Mouse (Mus musculus) MEL (cell line): ENCODE measurements around the gene Mdp1. TPM values are rescaled to one million over a fixed set of nuclear protein-coding genes. Genes with fewer than 3 reads are reported as not detected.

Experiments used
- DNase-seq: peaks from one replicate; pipeline ENCODE4 v3.0.0; 2011; ENCODE audit warnings: low read depth, low spot score
- H3K27ac ChIP-seq: 2 replicates; pipeline ENCODE4 v1.5.1; 2012; ENCODE audit warnings: low read depth, mild to moderate bottlenecking, control low read depth, low read length, moderate library complexity; ENCODE audit not compliant: control insufficient read depth
- H3K27me3 ChIP-seq, 2 experiments: fragments of 150-350 bp in 1 of 2; sonication (generic) in 1 of 2; 2 replicates each; pipeline ENCODE4 v1.6.1; 2012; ENCODE audit warnings: low read length in 2 of 2, mild to moderate bottlenecking in 2 of 2, improper control_type of control experiment in 1 of 2, moderate library complexity in 1 of 2; ENCODE audit not compliant: insufficient read depth in 2 of 2, control insufficient read depth in 1 of 2
- H3K36me3 ChIP-seq, 2 experiments: 2 replicates each; pipeline ENCODE4 v1.6.1; 2012 to 2014; ENCODE audit warnings: low read length in 2 of 2, improper control_type of control experiment in 1 of 2, inconsistent platforms in 1 of 2, mild to moderate bottlenecking in 1 of 2; ENCODE audit not compliant: insufficient read depth in 2 of 2, control insufficient read depth in 1 of 2
- H3K4me1 ChIP-seq, 2 experiments: fragments of 150-350 bp in 1 of 2; sonication (generic) in 1 of 2; 2 replicates each; pipeline ENCODE4 v1.6.1; 2012; ENCODE audit warnings: low read length in 2 of 2, improper control_type of control experiment in 1 of 2, mild to moderate bottlenecking in 1 of 2; ENCODE audit not compliant: insufficient read depth in 2 of 2, control insufficient read depth in 1 of 2
- H3K4me3 ChIP-seq, 2 experiments: fragments of 150-350 bp in 1 of 2; sonication (generic) in 1 of 2; 2 replicates each; pipeline ENCODE4 v1.5.1; 2012; ENCODE audit warnings: low read depth in 2 of 2, low read length in 2 of 2, mild to moderate bottlenecking in 2 of 2, moderate library complexity in 2 of 2, control low read depth in 1 of 2, improper control_type of control experiment in 1 of 2; ENCODE audit not compliant: control insufficient read depth in 1 of 2, insufficient read depth in 1 of 2
- H3K79me2 ChIP-seq: 2 replicates; pipeline ENCODE4 v1.6.1; 2012; ENCODE audit warnings: mild to moderate bottlenecking, low read length, moderate library complexity; ENCODE audit not compliant: control insufficient read depth, poor library complexity, insufficient read depth
- H3K9ac ChIP-seq: 2 replicates; pipeline ENCODE4 v1.6.1; 2012; ENCODE audit warnings: low read depth, mild to moderate bottlenecking, control low read depth, low read length, moderate library complexity; ENCODE audit not compliant: control insufficient read depth, poor library complexity, severe bottlenecking
- H3K9me3 ChIP-seq: fragments of 150-350 bp; sonication (generic); replicated peaks from 2 replicates; pipeline ENCODE4 v1.6.1; 2012; ENCODE audit warnings: mild to moderate bottlenecking, low read length, improper control_type of control experiment, moderate library complexity; ENCODE audit not compliant: insufficient read depth
- CHD2 ChIP-seq: IDR thresholded peaks from 2 replicates; pipeline ENCODE4 v1.6.1; 2011; ENCODE audit warnings: low read length, improper control_type of control experiment
- CTCF ChIP-seq, 3 experiments: IDR thresholded peaks in 2 of 3; conservative IDR thresholded peaks in 1 of 3; 2 replicates each; pipeline ENCODE4 v1.5.1; 2011 to 2012; ENCODE audit warnings: low read length in 3 of 3, low read depth in 2 of 3, mild to moderate bottlenecking in 2 of 3, improper control_type of control experiment in 1 of 3, inconsistent platforms in 1 of 3, mixed read lengths in 1 of 3, moderate library complexity in 1 of 3; ENCODE audit not compliant: control insufficient read depth in 1 of 3, insufficient read depth in 1 of 3, poor library complexity in 1 of 3, severe bottlenecking in 1 of 3
- E2F4 ChIP-seq: IDR thresholded peaks from 2 replicates; pipeline ENCODE4 v1.6.1; 2011; ENCODE audit warnings: low read depth, low read length, improper control_type of control experiment, borderline replicate concordance
- EP300 ChIP-seq, 2 experiments: IDR thresholded peaks; 2 replicates each; pipeline ENCODE4 v1.6.1; 2011; ENCODE audit warnings: improper control_type of control experiment in 2 of 2, low read length in 2 of 2, low read depth in 1 of 2, mild to moderate bottlenecking in 1 of 2
- ETS1 ChIP-seq: IDR thresholded peaks from 2 replicates; pipeline ENCODE4 v1.6.1; 2012; ENCODE audit warnings: low read depth, mild to moderate bottlenecking, inconsistent platforms, low read length, improper control_type of control experiment, moderate library complexity
- GABPA ChIP-seq: IDR thresholded peaks from 2 replicates; pipeline ENCODE4 v1.6.1; 2012; ENCODE audit warnings: low read depth, mild to moderate bottlenecking, inconsistent platforms, low read length, improper control_type of control experiment, moderate library complexity
- GATA1 ChIP-seq: IDR thresholded peaks from 2 replicates; pipeline ENCODE4 v1.6.1; 2011; ENCODE audit warnings: low read depth, low read length, improper control_type of control experiment
- HCFC1 ChIP-seq: IDR thresholded peaks from 2 replicates; pipeline ENCODE4 v1.6.1; 2012; ENCODE audit warnings: low read depth, mild to moderate bottlenecking, inconsistent platforms, low read length, improper control_type of control experiment, moderate library complexity
- JUND ChIP-seq: IDR thresholded peaks from 2 replicates; pipeline ENCODE4 v1.6.1; 2011; ENCODE audit warnings: low read depth, mild to moderate bottlenecking, improper control_type of control experiment, low read length
- MAFK ChIP-seq: IDR thresholded peaks from 2 replicates; pipeline ENCODE4 v1.6.1; 2011; ENCODE audit warnings: low read depth, mild to moderate bottlenecking, low read length, improper control_type of control experiment, borderline replicate concordance
- MAX ChIP-seq: IDR thresholded peaks from 2 replicates; pipeline ENCODE4 v1.6.1; 2011; ENCODE audit warnings: low read length, improper control_type of control experiment
- MAZ ChIP-seq: IDR thresholded peaks from 2 replicates; pipeline ENCODE4 v1.6.1; 2012; ENCODE audit warnings: low read depth, mild to moderate bottlenecking, inconsistent platforms, low read length, improper control_type of control experiment
- MEF2A ChIP-seq: IDR thresholded peaks from 2 replicates; pipeline ENCODE4 v1.6.1; 2014; ENCODE audit warnings: low read depth, mild to moderate bottlenecking, inconsistent platforms, low read length, improper control_type of control experiment; ENCODE audit not compliant: poor library complexity, insufficient replicate concordance, severe bottlenecking; ENCODE audit errors: extremely low read depth
- MYC ChIP-seq: IDR thresholded peaks from 2 replicates; pipeline ENCODE4 v1.6.1; 2011; ENCODE audit warnings: low read depth, mild to moderate bottlenecking, low read length, improper control_type of control experiment, moderate library complexity
- POLR2A ChIP-seq, 2 experiments: IDR thresholded peaks; 2 replicates each; pipeline ENCODE4 v1.6.1; 2011 to 2012; ENCODE audit warnings: low read length in 2 of 2, mild to moderate bottlenecking in 2 of 2, control low read depth in 1 of 2, improper control_type of control experiment in 1 of 2, low read depth in 1 of 2, moderate library complexity in 1 of 2; ENCODE audit not compliant: control insufficient read depth in 1 of 2, insufficient read depth in 1 of 2, poor library complexity in 1 of 2
- POLR2AphosphoS5 ChIP-seq: IDR thresholded peaks from 2 replicates; pipeline ENCODE4 v1.6.1; 2012; ENCODE audit warnings: low read depth, borderline replicate concordance, mild to moderate bottlenecking, inconsistent platforms, low read length, moderate library complexity, mixed read lengths
- RAD21 ChIP-seq: IDR thresholded peaks from 2 replicates; pipeline ENCODE4 v1.6.1; 2011; ENCODE audit warnings: mild to moderate bottlenecking, low read depth, low read length, improper control_type of control experiment
- RCOR1 ChIP-seq: IDR thresholded peaks from 2 replicates; pipeline ENCODE4 v1.6.1; 2012; ENCODE audit warnings: low read depth, mild to moderate bottlenecking, inconsistent platforms, low read length, improper control_type of control experiment
- SIN3A ChIP-seq: IDR thresholded peaks from 2 replicates; pipeline ENCODE4 v1.6.1; 2012; ENCODE audit warnings: low read length, improper control_type of control experiment, inconsistent platforms
- TAL1 ChIP-seq: IDR thresholded peaks from 2 replicates; pipeline ENCODE4 v1.6.1; 2012; ENCODE audit warnings: mild to moderate bottlenecking, inconsistent platforms, low read length, moderate library complexity, mixed read lengths
- TBP ChIP-seq: IDR thresholded peaks from 2 replicates; pipeline ENCODE4 v1.8.0; 2011; ENCODE audit warnings: low read depth, low read length, improper control_type of control experiment
- UBTF ChIP-seq: IDR thresholded peaks from 2 replicates; pipeline ENCODE4 v1.6.1; 2012; ENCODE audit warnings: low read depth, mild to moderate bottlenecking, inconsistent platforms, low read length, improper control_type of control experiment, moderate library complexity, borderline replicate concordance; ENCODE audit not compliant: insufficient read depth
- USF1 ChIP-seq: IDR thresholded peaks from 2 replicates; pipeline ENCODE4 v1.6.1; 2014; ENCODE audit warnings: low read depth, mild to moderate bottlenecking, inconsistent platforms, low read length, improper control_type of control experiment, moderate library complexity
- USF2 ChIP-seq, 2 experiments: IDR thresholded peaks; 2 replicates each; pipeline ENCODE4 v1.6.1; 2011 to 2012; ENCODE audit warnings: improper control_type of control experiment in 2 of 2, low read length in 2 of 2, borderline replicate concordance in 1 of 2, inconsistent platforms in 1 of 2, low read depth in 1 of 2, mild to moderate bottlenecking in 1 of 2; ENCODE audit not compliant: insufficient read depth in 1 of 2
- ZKSCAN1 ChIP-seq: IDR thresholded peaks from 2 replicates; pipeline ENCODE4 v1.6.1; 2012; ENCODE audit warnings: low read depth, mild to moderate bottlenecking, inconsistent platforms, low read length, improper control_type of control experiment, moderate library complexity
- ZMIZ1 ChIP-seq: IDR thresholded peaks from 2 replicates; pipeline ENCODE4 v1.6.1; 2012; ENCODE audit warnings: low read depth, mild to moderate bottlenecking, inconsistent platforms, low read length, improper control_type of control experiment, moderate library complexity
- polyA plus RNA-seq, 2 experiments: library from polyadenylated mRNA; stranded (reverse) in 1 of 2; unstranded in 1 of 2; fragments of >175 nt in 1 of 2; fragments of >200 nt in 1 of 2; gene quantifications; 2 replicates each; pipeline versions ENCODE4 v1.2.1 to v1.2.4; 2012; ENCODE audit warnings: low replicate concordance in 2 of 2, low read depth in 1 of 2; ENCODE audit not compliant: insufficient read length in 2 of 2, insufficient read depth in 1 of 2, missing spikeins in 1 of 2
- total RNA-seq: library from RNA; depleted of rRNA; stranded (reverse); fragments of 300-350 nt; gene quantifications from 2 replicates; pipeline ENCODE4 v1.2.3, GENCODE M21; 2012

Mdp1 gene
- total and polyA plus RNA-seq, 3 experiments = 25.6 to 30.6 TPM; not detected in 1

DNA sequence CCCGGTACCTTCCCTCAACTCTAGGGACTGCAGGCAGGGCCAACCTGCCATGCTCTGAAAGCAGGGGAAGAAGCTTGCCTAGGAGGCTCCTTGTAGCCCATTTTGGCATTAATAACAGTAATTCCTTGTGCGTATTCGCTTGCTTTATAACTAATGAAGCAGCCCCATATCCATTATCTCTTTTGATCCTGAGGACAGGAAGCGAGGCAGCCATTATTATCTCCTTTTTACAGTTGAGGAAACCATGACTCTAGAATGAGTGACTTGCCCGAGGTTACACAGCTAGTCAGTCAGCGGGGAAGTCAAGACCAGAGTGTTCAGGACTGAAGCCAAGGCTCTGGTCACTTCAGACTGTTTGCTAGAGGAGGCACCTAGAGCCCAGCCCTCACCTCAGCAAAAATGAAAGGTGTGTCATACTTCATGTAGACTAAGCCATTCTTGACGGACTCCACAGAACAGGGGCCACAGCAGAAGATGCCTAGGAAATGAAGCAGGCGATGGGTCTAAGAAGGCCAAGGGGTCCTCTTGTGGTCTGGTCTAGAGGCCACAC, 45.8 kb upstream of the Mdp1 start:
- no peaks in the 10 kb centered on the region for H3K79me2 ChIP-seq
- peaks cover 0 to 12% of the 10 kb centered on the region in 2 experiments; a peak in 2 of 4 replicates for H3K36me3 ChIP-seq
- no peaks in the 10 kb centered on the region for H3K27me3 ChIP-seq
- H3K27ac ChIP-seq = peak overlapping the region; percentile 59
- no peak overlapping the region; a peak in 1 of 4 replicates for H3K4me3 ChIP-seq
- H3K9ac ChIP-seq = peak overlapping the region; percentile 41; the same call in 1 of the 2 replicates
- no peak for TF ChIP-seq MAX
- peak; percentile 47; the same call in 1 of the 2 replicates for TF ChIP-seq GATA1
- TF ChIP-seq UBTF = no peak
- TF ChIP-seq MAFK = no peak
- peak; percentile 23 for TF ChIP-seq TAL1
- TF ChIP-seq POLR2A (IDR thresholded peaks at IDR 0.05; ENCODE audit: control insufficient read depth in 1 of 2, insufficient read depth in 1 of 2, low read depth in 1 of 2, low read length in 2 of 2, poor library complexity in 1 of 2) = no peak
- no peak for TF ChIP-seq E2F4
- no peak for TF ChIP-seq SIN3A
- TF ChIP-seq POLR2AphosphoS5 = no peak
- TF ChIP-seq EP300 (IDR thresholded peaks at IDR 0.05; ENCODE audit: low read depth in 1 of 2, low read length in 2 of 2) = peak; percentile 52; a peak in 3 of 4 replicates
- no peak for TF ChIP-seq JUND
- TF ChIP-seq MAZ = no peak
- TF ChIP-seq CTCF (IDR thresholded peaks at IDR 0.05 in 2 of 3, conservative IDR thresholded peaks at IDR 0.05 in 1 of 3; ENCODE audit: control insufficient read depth in 1 of 3, insufficient read depth in 1 of 3, low read depth in 2 of 3, low read length in 3 of 3, poor library complexity in 1 of 3, severe bottlenecking in 1 of 3) = no peak
- no peak for TF ChIP-seq HCFC1
- no peak for TF ChIP-seq GABPA
- no peak for TF ChIP-seq MEF2A
- no peak for TF ChIP-seq TBP
- peak; percentile 39; the same call in 1 of the 2 replicates for TF ChIP-seq RCOR1
- TF ChIP-seq CHD2 = no peak
- no peak for TF ChIP-seq USF2 (IDR thresholded peaks at IDR 0.05; ENCODE audit: borderline replicate concordance in 1 of 2, insufficient read depth in 1 of 2, low read depth in 1 of 2, low read length in 2 of 2)
- TF ChIP-seq ETS1 = 0 out of 2 replicates have a peak, but pooled peaks have one; percentile 14
- DNase-seq = peak; percentile 49
- H3K4me1 ChIP-seq = peaks cover 9 to 18% of the 10 kb centered on the region in 2 experiments
- no peaks in the 10 kb centered on the region for H3K9me3 ChIP-seq

DNA sequence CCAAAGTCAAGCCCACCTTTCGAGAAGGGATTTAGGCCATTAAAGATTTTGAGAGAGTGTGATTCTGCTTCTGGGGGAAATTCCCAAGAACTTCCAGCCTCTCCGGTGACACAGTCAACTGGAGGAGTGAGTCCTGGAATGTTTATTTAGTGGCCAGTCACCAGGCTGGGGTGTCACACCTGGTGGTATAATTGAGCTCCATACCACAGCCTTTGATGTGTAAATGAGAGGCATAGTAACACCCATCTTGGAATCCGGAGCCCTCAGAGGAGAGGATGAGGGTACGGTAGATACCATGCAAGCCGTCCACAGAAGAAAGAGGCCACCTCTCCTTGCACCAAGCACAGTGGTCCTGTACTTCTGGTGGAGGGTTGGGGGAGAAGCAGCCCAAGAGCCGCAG, 42.5 kb upstream of the Mdp1 start:
- Histone ChIP-seq H3K4me1 (peaks cover 9 to 21% of the 10 kb centered on the region in 2 experiments), H3K9me3 (no peaks in the 10 kb centered on the region), H3K79me2 (no peaks in the 10 kb centered on the region), H3K9ac (no peak overlapping the region), H3K4me3 (no peak overlapping the region), H3K36me3 (peaks cover 0 to 15% of the 10 kb centered on the region in 2 experiments; a peak in 2 of 4 replicates), H3K27ac (no peak overlapping the region), H3K27me3 (no peaks in the 10 kb centered on the region)
- no peak for DNase-seq
- TF ChIP-seq RCOR1 = no peak
- no peak for TF ChIP-seq MYC
- no peak for TF ChIP-seq ZMIZ1
- no peak for TF ChIP-seq CTCF (IDR thresholded peaks at IDR 0.05 in 2 of 3, conservative IDR thresholded peaks at IDR 0.05 in 1 of 3; ENCODE audit: control insufficient read depth in 1 of 3, insufficient read depth in 1 of 3, low read depth in 2 of 3, low read length in 3 of 3, poor library complexity in 1 of 3, severe bottlenecking in 1 of 3)
- TF ChIP-seq RAD21 = no peak
- TF ChIP-seq USF1 = no peak
- no peak for TF ChIP-seq ZKSCAN1
- no peak for TF ChIP-seq CHD2
